Mouse (Mus musculus) erythroblast, embryonic 14.5 days (primary cell): Measurements from ENCODE around the gene Xlr3c.

ENCODE experiments used
- GATA1 ChIP-seq: IDR thresholded peaks from 2 replicates; pipeline ENCODE4 v1.6.1; 2012; ENCODE audit warnings: low read length, inconsistent platforms, mixed read lengths
- TAL1 ChIP-seq: IDR thresholded peaks from 3 replicates; pipeline ENCODE4 v1.6.1; 2012; ENCODE audit warnings: low read length, inconsistent platforms, mixed read lengths

- no peak for TF ChIP-seq GATA1
- no peak for TF ChIP-seq TAL1
These were observed 47.3 kb upstream of the Xlr3c start for GRCm38 (mm10) chrX:73312522-73312921.
